Comparison of ENCODE assay signal across 7 mouse cellular contexts in the genomic region with DNA sequence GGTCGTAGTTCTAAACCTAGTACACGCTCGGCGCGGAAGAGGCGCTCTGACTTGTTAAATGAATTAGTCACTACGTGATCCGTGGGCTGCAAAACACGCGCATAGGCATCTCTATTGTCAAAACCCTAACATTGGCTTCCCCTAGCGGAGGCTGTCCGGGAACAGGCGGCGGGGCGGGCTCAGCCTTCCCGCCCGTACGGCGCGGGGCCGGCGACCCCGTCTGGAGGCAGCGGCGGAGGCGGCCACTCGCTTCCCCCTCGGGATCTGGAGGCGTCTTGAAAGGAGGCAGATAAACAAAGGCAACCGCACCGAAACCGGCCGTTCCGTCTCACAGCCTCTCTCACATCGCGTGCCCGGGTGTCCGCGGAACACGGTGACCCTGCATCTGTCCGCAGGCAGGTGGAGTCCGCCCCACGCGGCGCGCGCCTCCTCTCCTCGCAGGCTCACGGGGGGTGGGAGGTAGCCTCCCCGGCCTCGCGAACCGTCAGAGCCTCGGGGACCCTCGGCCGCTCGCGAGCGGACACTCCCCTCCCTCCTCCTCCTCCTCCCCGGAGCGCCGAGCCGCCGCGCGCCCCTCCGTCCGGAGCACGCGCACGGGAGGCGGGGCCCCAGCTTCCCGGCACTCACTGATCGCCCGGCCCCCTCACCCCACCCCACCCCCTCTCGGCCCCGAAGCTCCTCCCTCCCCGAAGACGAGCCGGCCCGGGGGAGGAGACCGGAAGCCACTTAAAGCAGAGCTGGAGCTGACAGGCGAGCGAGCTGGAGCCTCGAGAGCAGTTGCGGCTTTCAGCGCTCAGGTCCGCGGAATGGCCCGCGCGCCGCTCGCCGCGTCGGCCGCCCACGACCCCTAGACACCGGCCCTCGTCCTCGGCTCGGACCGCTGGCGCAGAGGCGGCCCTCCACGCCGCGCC. TPM values are rescaled to one million over a fixed set of nuclear protein-coding genes. Genes with fewer than 3 reads are reported as not detected.
DNase-seq lines count a peak whose midpoint lies in the region; ATAC-seq lines count a peak whose summit lies in the region.

A gene (plus strand): TSS at position 720 of the 911 bp plus-strand sequence.

- H3K4me2 ChIP-seq in intestine, embryonic 15.5 days (replicated peaks), result peak within 1 kb of the TSS; percentile 70

- H3K27ac ChIP-seq in intestine, embryonic 15.5 days, result peak within 1 kb of the TSS; percentile 99
- H3K27ac ChIP-seq in midbrain, embryonic 10.5 days (replicated peaks), result peak within 1 kb of the TSS; percentile 99

- H3K4me3 ChIP-seq in intestine, embryonic 15.5 days (replicated peaks), result peak within 1 kb of the TSS; percentile 95
- H3K4me3 ChIP-seq in midbrain, embryonic 10.5 days, result peak within 1 kb of the TSS; percentile 76

- peak; percentile 95 for DNase-seq in adrenal gland, adult 2 months
- peak; percentile 87 for DNase-seq in embryo, embryonic 11.5 days (ENCODE audit: low read depth, low spot score)
- DNase-seq in gastrocnemius, postnatal 36 days, result peak; percentile 82 to 90
- DNase-seq in left cerebral cortex, postnatal 25 days (ENCODE audit: low spot score in 2 of 2), result peak; percentile 87 to 92
- DNase-seq in midbrain, embryonic 10.5 days (ENCODE audit: low spot score), result peak; percentile 96
- DNase-seq in right cerebral cortex, postnatal 4 days, result peak; percentile 86

- peak within 1 kb of the TSS; percentile 96 for H3K9ac ChIP-seq in intestine, embryonic 15.5 days

- H3K9me3 ChIP-seq in intestine, embryonic 15.5 days, result no peaks in the 10 kb centered on the region
- no peaks in the 10 kb centered on the region for H3K9me3 ChIP-seq in midbrain, embryonic 10.5 days (replicated peaks)

- H3K4me1 ChIP-seq in intestine, embryonic 15.5 days (replicated peaks), result no peaks in the 10 kb centered on the region
- peaks cover 20% of the 10 kb centered on the region for H3K4me1 ChIP-seq in midbrain, embryonic 10.5 days

- no peaks in the 10 kb centered on the region for H3K27me3 ChIP-seq in intestine, embryonic 15.5 days (replicated peaks)
- no peaks in the 10 kb centered on the region for H3K27me3 ChIP-seq in midbrain, embryonic 10.5 days (ENCODE audit: low read depth, poor library complexity, severe bottlenecking)

- intact Hi-C loops in gastrocnemius, postnatal 36 days (cut with DNase I), result loop anchor here (2.0 to 5.0 kb wide), 5 partner anchors 86 to 399 kb away; a partner anchor contains a TSS
- intact Hi-C loops in left cerebral cortex, postnatal 25 days (cut with DNase I), result loop anchor here (1.0 to 2.0 kb wide), 6 partner anchors 57 to 401 kb away; a partner anchor contains a TSS

- 0 out of 2 replicates have a peak, but pooled peaks cover 4% of the 10 kb centered on the region for H3K36me3 ChIP-seq in intestine, embryonic 15.5 days
- H3K36me3 ChIP-seq in midbrain, embryonic 10.5 days, result peaks cover 17% of the 10 kb centered on the region

- ATAC-seq in intestine, embryonic 15.5 days, result peak; percentile 94

- WGBS in intestine, embryonic 15.5 days, result under 1% methylated on average over 104 of the region's 109 CpGs
- WGBS in midbrain, embryonic 10.5 days, result under 1% methylated on average over 109 of the region's 109 CpGs

RNA-seq across cellular contexts. Expression of the gene that starts here (rescaled TPM):
- 10 to 100 TPM; 14.9 to 19.1 TPM for total RNA-seq in adrenal gland, adult 2 months (2021)
- polyA plus RNA-seq in adrenal gland, adult 2 months (2012; rRNA removed), result 2.9 and 3.2 TPM in 2 replicates
- total RNA-seq in gastrocnemius, postnatal 36 days (2021), result 10 to 100 TPM in 1 of 2 experiments, 1 to 10 TPM in 1; 9.3 to 13.2 TPM
- 39.0 and 45.6 TPM in 2 replicates for polyA plus RNA-seq in intestine, embryonic 15.5 days (2015; fragmentation: Nextera tagmentation; extraction: Ambion mirVana)
- 10 to 100 TPM; 12.2 to 16.6 TPM for total RNA-seq in left cerebral cortex, postnatal 25 days (2021)
- polyA plus RNA-seq in midbrain, embryonic 10.5 days (2016; fragmentation: Nextera tagmentation; extraction: Ambion mirVana), result 43.4 and 44.9 TPM in 2 replicates

Comparison
In these comparisons a context has a peak if more than half of its experiments do, and no peak if none do; other contexts are left out.
1. Peak in every context shown above with its lines: DNase-seq, ATAC-seq, H3K4me3 ChIP-seq and H3K27ac ChIP-seq.